Mouse (Mus musculus): ENCODE results near the gene Tex14. TPM values are rescaled to one million over a fixed set of nuclear protein-coding genes. Genes with fewer than 3 reads are reported as not detected.
"Not testable (repeated sequence)": the region's sequence is repeated elsewhere in the genome, so short reads cannot be mapped to it uniquely, and the experiment has no call there.

Tex14 gene
- total RNA-seq, 2 experiments from 2014 or later = 0.36 to 0.56 TPM

GRCm38 (mm10) chr11:87463792-87464430, 59.0 kb downstream of the Tex14 start:
- DNase-seq (ENCODE audit: extremely low spot score in 1 of 2, low spot score in 2 of 2); intact Hi-C loops (cut with DNase I): not testable (repeated sequence)

- no peak for DNase-seq (ENCODE audit: extremely low spot score in 1 of 2, low spot score in 2 of 2)
- intact Hi-C loops (cut with DNase I) = no loop called here
Measured at GRCm38 (mm10) chr11:87465990-87466593, 61.2 kb downstream of the Tex14 start.

- DNase-seq (ENCODE audit: extremely low spot score in 1 of 2, low spot score in 2 of 2) = no peak
- intact Hi-C loops (cut with DNase I) = no loop called here
Measured at GRCm38 (mm10) chr11:87467491-87468277, 62.8 kb downstream of the Tex14 start.

DNA sequence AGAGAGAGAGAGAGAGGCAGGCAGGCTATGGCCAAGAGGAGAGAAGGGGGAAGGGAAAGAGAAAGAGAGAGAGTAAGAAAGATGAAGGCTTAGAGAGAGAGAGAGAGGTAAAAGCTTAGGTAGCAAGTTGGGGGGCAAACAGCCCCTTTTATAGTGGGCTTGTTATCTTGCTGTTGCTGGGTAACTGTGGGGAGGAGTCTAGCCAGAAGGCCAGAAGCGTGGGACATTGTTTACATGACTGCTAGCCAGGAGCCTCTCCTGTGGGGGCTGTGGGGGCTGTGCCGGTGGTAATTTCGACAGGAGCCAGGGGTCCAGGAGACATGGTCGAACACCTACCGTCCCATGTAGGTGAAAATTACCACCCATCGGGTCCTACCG, 63.4 kb downstream of the Tex14 start:
- no peak for DNase-seq (ENCODE audit: extremely low spot score in 1 of 2, low spot score in 2 of 2)
- intact Hi-C loops (cut with DNase I) = no loop called here

DNA sequence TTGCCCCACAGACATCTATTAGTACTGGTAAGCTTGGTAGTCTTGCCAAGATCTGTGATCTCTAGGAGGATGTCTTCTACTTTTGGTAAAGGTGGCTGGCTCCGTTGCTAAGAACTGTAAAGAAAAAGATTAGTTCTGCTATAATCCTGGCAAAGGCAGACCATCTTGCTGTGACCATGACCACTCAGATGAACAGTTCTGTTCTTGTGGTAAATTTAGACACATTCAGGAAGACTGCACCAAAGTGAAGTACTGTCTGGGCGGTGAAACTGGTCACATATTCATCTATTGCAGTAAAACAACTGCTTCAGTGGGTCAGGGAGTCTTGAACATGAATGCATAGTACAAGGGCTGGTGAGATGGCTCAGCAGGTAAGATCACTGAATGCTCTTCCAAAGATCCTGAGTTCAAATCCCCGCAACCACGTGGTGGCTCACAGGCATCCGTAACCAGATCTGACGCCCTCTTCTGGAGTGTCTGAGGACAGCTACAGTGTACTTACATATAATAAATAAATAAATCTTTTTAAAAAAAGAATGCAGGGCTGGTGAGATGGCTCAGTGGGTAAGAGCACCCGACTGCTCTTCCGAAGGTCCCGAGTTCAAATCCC, 63.9 kb downstream of the Tex14 start:
- intact Hi-C loops (cut with DNase I) = no loop called here

GRCm38 (mm10) chr11:87470807-87471698, 66.2 kb downstream of the Tex14 start:
- peak; percentile 49 to 78 for DNase-seq (ENCODE audit: extremely low spot score in 1 of 2, low spot score in 2 of 2)
- intact Hi-C loops (cut with DNase I) = not testable (repeated sequence)

More for the DNA sequence above, 63.9 kb downstream of the Tex14 start:
- DNase-seq (ENCODE audit: extremely low spot score in 1 of 2, low spot score in 2 of 2) = no peak

- intact Hi-C loops (cut with DNase I); DNase-seq (ENCODE audit: extremely low spot score in 1 of 2, low spot score in 2 of 2): not testable (repeated sequence)
Measured at GRCm38 (mm10) chr11:87471699-87471997, 66.8 kb downstream of the Tex14 start.

- DNase-seq (ENCODE audit: extremely low spot score in 1 of 2, low spot score in 2 of 2); intact Hi-C loops (cut with DNase I): not testable (repeated sequence)
Measured at GRCm38 (mm10) chr11:87472058-87472457, 67.2 kb downstream of the Tex14 start.

DNA sequence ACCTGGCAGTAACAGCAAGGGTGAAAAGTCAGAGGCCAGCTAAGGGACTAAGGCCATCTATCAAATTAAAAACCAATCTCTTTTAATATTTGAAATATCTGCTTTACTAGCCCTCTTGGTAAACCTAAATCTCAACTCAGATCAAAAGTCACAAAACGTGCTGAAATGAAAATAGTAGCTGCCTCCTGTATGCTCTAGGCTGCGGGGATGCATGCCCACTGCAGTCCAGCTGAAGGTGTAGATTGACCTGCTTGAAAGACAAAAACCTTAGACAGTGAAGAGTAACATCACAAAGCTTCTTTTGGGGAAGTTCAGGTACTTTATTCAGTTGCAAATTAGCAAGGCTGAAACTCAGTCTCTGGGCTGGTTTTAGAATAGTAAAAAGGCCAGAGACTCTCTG, 74.3 kb downstream of the Tex14 start:
- intact Hi-C loops (cut with DNase I); DNase-seq (ENCODE audit: extremely low spot score in 1 of 2, low spot score in 2 of 2): not testable (repeated sequence)

DNA sequence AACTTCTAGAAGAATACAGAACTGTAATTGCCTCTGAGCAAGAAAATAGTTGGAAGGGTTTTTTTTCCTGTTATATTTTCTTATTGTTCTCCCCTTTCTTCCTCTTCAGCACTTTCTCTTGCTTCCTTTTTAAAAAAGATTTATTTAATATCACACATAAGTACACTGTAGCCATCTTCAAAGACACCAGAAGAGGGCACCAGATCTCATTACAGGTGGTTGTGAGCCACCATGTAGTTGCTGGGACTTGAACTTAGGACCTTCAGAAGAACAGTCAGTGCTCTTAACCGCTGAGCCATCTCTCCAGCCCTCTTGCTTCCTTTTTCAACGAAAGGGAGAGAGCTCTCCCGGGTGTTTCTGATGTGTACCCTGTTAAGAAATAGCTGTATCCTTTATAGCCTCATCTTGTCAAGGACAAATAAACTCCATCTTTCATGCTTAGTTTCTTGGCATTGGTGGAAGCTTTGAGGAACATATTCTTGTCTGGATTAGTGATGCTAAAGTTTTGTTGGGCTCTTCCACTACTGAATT, 79.0 kb downstream of the Tex14 start:
- DNase-seq (ENCODE audit: extremely low spot score in 1 of 2, low spot score in 2 of 2) = no peak
- intact Hi-C loops (cut with DNase I) = no loop called here

GRCm38 (mm10) chr11:87488948-87489347, 84.1 kb downstream of the Tex14 start:
- intact Hi-C loops (cut with DNase I) = no loop called here
- DNase-seq (ENCODE audit: extremely low spot score in 1 of 2, low spot score in 2 of 2) = no peak

DNA sequence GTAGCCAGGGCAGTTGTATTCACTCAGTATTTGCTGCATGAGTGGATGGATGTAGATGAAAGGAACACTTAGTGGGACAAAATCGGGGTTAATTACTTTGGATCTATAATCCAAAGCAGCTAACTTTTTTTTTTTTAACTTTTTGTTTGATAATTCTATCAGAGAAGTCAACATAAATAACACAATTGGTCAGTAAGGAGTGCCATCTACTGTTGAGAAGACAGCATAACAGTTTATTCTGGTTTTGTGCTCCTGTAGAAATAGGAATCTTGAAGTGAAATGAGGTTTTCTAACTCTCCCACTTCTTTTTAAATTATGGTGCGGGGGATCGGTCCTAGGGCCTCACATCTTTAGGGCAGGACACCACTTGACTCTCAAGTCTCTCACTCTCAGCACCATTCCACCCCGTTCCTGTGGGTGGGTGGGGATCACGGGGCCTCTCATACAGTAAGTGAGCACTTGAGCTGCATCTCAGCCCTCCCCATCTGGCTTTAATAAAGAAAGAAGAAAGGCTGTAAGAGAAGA, 99.9 kb downstream of the Tex14 start:
- intact Hi-C loops (cut with DNase I) = no loop called here
- peak in 1 of 2 experiments; percentile 7 for DNase-seq (ENCODE audit: extremely low spot score in 1 of 2, low spot score in 2 of 2)

DNA sequence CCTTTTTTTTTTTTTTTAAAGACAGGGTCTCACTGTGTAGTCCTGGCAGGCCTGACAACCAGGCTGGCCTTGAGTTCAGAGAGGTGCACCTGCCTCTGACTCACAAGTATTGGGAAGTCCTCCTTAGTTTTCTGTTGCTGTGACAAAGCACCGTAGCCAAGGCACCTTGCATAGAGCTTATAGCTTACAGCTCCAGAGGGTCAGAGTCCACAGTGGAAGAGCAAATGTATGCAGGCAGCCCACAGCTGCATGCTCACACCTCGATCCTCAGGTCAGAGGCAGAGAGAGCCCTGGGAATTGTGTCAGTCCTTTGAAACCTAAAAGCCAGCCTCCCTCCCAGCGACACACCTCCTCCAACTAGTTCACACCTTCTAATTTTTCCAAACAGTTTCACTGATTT, 101.6 kb downstream of the Tex14 start:
- intact Hi-C loops (cut with DNase I) = no loop called here
- DNase-seq (ENCODE audit: extremely low spot score in 1 of 2, low spot score in 2 of 2) = no peak

DNA sequence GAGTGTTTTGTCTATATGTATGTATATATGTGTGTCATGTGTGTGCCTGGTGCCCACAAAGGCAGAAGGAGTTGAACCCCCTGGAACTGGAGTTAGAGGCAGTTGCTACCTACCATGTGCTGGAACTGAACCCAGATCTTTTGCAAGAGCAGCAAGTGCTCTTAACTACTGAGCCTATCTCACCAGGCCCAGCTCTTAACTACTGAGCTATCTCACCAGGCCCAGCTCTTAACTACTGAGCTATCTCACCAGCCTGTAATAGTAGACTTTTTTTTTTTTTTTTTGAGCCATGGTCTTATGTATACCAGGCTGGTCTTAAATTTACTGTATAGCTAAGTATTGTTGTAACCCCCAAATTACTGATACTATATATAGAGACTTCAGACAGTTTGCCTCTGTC, 102.2 kb downstream of the Tex14 start:
- intact Hi-C loops (cut with DNase I) = no loop called here
- no peak for DNase-seq (ENCODE audit: extremely low spot score in 1 of 2, low spot score in 2 of 2)

GRCm38 (mm10) chr11:87519260-87519659, 114.4 kb downstream of the Tex14 start:
- DNase-seq (ENCODE audit: extremely low spot score in 1 of 2, low spot score in 2 of 2) = peak; percentile 3 to 19
- intact Hi-C loops (cut with DNase I) = loop anchor here (10.0 kb wide), 1 partner anchor 304 kb away; no protein-coding TSS in a partner anchor

- no peak for DNase-seq (ENCODE audit: extremely low spot score in 1 of 2, low spot score in 2 of 2)
- intact Hi-C loops (cut with DNase I) = no loop called here
Measured at GRCm38 (mm10) chr11:87523466-87523865, 118.6 kb downstream of the Tex14 start.

DNA sequence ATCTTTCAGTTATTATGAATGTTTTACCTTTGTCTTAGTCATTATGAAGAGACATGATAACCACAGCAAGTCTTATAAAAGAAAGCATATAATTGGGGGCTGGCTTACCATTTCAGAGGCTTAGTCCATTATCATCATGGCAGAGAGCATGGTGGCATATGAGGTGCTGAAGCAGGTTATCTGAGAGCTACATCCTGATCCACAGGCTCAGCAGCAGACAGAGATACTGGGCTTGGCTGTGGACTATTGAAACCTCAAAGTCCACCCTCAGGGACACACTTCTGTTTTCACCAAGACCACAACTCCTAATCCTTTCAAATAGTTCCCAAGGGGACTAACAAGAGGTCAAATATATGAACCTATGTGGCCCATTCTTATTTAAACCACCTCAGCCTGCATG, 119.1 kb downstream of the Tex14 start:
- intact Hi-C loops (cut with DNase I) = no loop called here
- DNase-seq (ENCODE audit: extremely low spot score in 1 of 2, low spot score in 2 of 2) = no peak

DNA sequence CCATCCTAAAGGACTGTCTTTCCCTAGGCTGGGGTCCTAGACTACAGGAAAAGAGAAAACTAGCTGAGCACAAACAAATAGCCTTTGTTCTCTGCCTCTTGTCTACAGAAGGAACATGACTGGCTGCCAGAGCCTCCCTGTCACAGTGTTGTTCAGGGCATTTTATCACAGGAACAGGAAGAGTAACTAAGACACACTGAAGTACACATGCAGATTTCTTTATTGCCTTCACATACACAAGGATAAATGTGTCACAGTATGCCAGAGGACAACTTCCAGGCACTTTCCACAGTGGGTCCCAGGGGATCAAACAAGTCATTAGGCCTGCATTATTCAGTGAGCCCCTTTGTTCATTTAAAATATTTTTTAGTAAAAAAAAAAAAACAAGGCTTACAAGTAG, 119.9 kb downstream of the Tex14 start:
- intact Hi-C loops (cut with DNase I) = no loop called here
- DNase-seq (ENCODE audit: extremely low spot score in 1 of 2, low spot score in 2 of 2) = no peak
